Mouse (Mus musculus) fat pad, adult 2 months (tissue): ENCODE results near the gene Rhox3a.
"Not testable (repeated sequence)": the region's sequence is repeated elsewhere in the genome, so short reads cannot be mapped to it uniquely, and the experiment has no call there.

ENCODE experiments used
- DNase-seq: peaks from one replicate; pipeline ENCODE4 v3.0.0-alpha.2; 2011; ENCODE audit warnings: low read depth, low spot score; ENCODE audit errors: extremely low read depth

Rhox3a gene

GRCm38 (mm10) chrX:37249619-37250018 lies at the start of gene Rhox3a:
Rhox3a (plus strand) TSS chrX:37249919.
- DNase-seq: not testable (repeated sequence)

GRCm38 (mm10) chrX:37210941-37211340 lies 38.8 kb upstream of the Rhox3a start, which contains the start of gene Gm9:
Gm9 (minus strand) TSS chrX:37211041.
- DNase-seq: no peak

- DNase-seq: not testable (repeated sequence)
These were observed 27.6 kb upstream of the Rhox3a start, which contains the start of gene Rhox1 for GRCm38 (mm10) chrX:37222158-37222557. Rhox1 (minus strand) TSS chrX:37222258.

GRCm38 (mm10) chrX:37244676-37245075 lies 5.0 kb upstream of the Rhox3a start, which contains the start of gene Rhox2a:
Rhox2a (plus strand) TSS chrX:37244976.
- not testable (repeated sequence) for DNase-seq

- not testable (repeated sequence) for DNase-seq
These were observed 15.3 kb downstream of the Rhox3a start, which contains the start of gene Rhox4a for GRCm38 (mm10) chrX:37265038-37265437. Rhox4a (plus strand) TSS chrX:37265338.
